Mouse (Mus musculus) right cerebral cortex, adult 18-20 months (tissue): Measurements from ENCODE around the gene Sec24d.

Source experiments
- DNase-seq: peaks from one replicate; pipeline ENCODE4 v3.0.0; 2022; ENCODE audit warnings: mixed read lengths

Sec24d gene

DNA sequence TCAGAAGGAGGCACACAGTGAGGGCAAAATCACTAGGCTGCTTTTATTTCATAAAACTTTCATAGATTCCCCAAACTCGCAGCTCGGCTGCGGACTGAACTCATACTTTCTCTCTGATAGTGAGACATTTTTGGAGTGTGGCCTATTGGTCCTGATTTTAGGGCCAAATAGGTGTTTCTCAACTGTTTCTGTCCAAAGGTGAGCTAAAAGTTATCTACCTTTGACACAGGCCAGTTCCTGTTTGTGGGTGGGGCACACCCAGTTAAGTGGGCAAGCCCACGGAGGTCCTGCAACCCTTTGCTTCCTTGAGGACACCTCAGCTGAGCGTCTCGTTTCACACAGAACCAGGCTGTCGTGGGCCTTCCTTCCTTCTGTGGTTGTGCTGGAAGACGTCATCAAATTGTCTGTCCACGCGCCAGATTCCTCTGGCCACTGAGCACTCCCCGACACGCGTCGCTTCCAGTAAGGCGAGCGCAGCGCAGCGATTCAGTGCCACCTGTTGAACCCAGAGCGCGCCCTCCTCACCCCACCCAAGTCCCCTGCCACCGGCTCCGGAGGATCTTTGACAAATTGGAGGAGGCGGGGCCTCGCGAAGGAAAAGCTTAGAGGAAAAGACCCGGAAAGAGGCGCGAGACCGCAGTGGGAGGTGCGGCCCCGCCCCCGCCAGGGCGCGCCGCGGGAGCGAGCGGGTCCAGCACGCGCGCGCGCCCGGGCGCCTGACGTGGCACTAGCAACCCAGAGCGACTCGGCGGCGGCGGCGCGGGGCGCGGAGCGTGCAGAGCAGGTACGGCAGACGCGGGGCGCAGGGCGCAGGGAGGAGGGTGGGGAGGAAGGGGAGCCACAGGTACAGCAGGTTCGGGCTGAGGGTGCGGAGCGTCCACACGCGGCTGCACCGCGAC, at the start of gene Sec24d:
Sec24d (plus strand) TSS at position 703 of the 899 bp plus-strand sequence.
- peak; percentile 82 for DNase-seq

DNA sequence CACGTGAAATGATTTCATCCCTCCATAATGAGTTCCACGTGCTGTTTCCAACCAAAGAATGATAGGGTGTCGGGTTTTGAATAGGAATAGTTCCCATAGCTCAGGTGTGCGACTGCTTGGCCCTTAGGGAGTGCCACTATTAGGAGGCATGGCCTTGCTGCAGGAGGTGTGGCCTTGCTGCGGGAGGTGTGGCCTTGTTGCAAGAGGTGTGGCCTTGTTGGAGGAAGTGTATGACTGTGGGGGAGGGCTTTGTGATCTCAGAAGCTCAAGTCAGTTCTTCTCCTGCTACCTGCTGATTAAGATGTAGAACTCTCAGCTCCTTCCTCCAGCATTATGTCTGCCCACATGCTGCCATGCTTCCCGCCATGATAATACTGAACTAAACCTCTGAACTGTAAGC, 48.6 kb upstream of the Sec24d start:
- DNase-seq, result no peak

DNA sequence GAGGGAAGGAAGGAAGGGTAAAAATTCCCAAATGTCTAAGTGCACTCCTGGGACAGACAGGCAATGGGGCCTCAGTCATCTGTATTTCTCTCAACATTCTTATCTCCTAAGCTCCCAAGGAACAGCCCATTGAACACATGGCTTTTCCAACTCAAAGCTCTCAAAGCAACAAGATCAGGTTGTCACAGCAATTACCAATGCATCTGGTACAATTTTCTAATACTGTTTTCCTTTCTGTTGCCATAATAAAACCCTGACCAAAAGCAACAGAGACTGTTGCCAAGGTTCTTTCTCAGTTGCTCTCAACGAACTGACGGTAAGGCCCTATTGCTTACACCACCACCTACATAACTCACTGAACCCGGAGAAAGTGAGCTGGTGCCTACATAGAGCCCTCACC, 40.0 kb upstream of the Sec24d start:
- DNase-seq, result no peak

DNA sequence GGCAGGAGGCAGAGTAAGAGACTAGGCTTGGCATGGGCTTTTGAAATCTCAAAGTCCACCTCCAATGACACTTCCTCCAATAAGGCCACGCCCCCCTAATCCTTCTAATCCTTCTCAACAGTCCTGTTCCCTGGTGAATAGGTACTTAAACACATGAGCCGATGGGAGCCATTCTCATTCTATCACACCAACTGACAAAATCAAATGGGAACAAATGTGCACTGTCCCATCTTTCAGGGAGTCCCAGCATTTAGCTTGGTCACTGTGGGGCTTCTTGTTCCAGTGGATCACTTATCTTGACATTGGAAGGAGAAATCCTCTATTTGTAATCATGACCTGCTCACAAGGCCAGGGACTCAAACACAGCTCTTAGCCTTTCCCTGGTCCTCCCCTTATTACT, 35.6 kb upstream of the Sec24d start:
- no peak for DNase-seq

DNA sequence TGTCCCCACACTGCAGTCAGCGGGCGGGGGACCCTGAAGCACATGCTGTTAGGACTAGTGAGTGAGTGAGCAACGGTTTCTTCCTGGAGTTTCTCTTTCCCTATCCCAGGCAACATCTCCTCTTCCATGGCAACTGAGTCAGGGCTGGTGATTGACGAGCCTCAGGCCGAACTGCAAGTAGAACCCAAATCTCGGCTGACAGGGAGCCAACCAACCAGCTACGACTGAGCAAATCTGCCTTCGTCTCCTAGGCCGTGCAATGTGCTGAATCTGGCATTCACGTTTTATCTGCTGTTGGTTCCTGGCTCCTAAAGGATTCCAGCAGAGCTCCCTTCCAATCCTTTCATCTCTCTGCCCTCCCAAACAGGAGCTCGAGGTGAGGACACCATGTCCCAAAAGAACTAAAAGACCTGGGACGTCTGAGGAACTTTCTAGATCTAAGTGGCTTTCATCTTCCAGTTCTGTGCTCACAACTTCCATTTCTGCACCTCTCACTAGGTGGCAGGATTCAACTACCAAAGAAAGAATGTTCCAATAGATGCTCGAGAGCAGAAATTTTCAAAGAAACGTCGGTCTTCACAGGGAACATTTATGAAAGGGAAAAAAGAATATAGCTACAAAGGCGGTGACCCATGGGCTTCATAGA, 32.9 kb upstream of the Sec24d start:
- DNase-seq, result peak; percentile 39

DNA sequence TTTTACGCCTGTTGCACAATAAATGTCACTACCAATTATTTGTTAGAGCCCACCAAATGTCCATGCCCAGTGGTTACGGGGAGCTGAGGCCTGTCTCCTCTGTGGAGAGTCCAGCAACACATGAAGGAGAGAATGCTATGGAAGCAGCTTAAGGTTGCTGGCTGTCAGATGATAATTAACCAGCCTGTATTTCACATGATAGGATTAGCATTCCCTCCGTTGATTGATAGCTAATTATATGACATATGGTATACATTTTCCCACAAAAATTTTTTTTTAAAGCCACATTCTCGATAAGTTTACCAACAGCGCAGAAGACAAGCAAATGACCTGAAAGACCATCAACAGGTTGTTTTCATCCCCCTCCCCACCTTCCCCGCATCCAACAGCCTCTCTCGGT, 31.8 kb upstream of the Sec24d start:
- no peak for DNase-seq

DNA sequence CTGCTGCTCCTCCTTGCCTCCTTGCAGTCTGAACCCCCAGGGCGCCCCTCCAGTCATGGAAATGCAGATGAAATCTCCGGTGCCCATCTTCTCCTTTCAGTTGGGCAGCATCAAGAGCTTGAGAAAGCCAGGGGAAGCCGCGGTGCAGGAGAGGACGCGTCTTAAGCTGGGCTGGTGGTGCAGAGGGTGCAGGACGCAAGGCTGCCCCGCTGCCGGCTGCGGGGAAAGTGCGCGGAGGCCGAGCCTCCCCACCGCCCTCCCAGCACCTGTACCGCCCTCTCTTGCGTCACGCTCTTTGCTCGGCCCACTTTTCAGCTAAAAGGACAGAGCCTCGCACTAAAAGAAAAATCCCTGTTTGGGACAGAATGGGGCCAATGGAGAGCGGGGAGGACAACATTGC, 31.3 kb upstream of the Sec24d start, which contains the start of gene Synpo2:
Synpo2 (minus strand) TSS at position 229 of the 400 bp plus-strand sequence.
- DNase-seq, result peak; percentile 62

DNA sequence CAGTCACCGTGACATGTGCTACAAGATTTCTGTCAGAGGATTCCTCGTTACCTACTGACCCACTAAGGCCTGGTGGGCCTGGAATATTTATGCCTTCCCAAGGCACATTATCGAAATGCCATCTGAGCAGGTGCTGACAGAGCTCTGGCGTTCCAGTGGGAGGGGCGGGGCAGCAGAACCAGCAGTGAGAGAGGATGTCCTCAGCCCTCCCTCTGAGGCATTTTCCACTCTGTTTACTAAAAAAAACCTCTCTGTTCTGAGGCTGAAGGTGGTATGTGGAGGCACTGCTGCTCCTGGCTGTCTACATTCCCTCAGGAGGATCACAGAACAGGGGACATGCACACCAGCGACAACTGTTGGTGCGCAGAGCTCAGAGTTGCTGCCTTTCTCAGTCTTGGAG, 30.2 kb upstream of the Sec24d start:
- no peak for DNase-seq

DNA sequence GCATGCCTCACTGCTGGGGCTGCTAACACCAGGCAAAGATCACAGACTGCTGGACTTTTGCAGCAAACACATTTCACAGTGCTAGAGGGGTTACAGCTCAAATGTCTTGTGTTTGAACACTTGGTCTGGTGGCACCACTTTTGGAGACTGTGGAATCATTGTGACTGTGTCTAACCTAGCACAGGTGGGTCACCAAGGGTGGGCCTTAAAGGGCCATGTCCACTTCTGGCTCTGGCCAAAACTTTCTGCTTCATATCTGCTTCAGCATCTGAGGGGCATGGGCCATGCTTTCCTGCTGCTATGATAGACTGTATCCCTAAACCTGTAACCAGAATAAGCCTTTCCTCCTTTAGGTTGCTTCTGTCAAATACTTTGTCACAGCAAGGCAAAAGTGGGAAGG, 29.8 kb upstream of the Sec24d start:
- no peak for DNase-seq

DNA sequence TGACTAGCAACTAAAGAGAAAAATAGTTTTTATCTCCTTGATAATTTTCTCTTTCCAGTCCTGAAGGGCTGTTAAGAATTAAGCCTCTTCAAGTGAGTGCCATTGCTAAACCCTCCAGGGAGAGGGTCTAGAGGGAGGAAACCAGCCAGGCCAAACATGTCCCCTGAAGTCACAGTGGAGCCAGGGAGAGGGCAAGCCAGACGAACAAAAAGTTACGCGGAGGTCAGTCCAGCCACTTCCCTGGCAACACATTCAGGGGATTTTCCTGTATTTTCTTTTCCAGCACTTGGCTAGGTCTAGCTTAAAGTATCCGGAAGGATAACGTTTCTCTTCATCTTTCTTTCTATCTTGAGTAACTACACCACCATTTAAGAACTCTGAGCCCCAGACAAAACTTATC, 22.9 kb upstream of the Sec24d start:
- no peak for DNase-seq

DNA sequence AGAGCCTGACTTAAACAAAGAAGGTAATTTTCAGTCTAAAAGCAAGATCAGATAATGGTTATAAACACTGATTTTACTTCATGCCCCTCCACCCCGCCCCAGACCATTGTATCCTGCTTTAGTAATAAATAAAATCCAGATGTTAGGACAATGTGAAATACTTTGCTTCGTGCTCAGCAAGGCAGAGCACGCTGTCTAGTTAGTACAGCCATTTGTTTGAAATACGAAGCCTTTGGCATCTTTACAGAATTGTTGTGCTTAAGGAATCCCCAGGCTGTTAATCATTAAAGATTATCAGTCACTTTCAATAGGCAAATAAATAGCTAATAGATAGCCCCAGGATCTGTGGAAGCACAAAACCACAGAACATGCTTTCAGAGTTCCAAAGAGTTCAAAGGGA, 21.6 kb upstream of the Sec24d start:
- DNase-seq, result no peak

DNA sequence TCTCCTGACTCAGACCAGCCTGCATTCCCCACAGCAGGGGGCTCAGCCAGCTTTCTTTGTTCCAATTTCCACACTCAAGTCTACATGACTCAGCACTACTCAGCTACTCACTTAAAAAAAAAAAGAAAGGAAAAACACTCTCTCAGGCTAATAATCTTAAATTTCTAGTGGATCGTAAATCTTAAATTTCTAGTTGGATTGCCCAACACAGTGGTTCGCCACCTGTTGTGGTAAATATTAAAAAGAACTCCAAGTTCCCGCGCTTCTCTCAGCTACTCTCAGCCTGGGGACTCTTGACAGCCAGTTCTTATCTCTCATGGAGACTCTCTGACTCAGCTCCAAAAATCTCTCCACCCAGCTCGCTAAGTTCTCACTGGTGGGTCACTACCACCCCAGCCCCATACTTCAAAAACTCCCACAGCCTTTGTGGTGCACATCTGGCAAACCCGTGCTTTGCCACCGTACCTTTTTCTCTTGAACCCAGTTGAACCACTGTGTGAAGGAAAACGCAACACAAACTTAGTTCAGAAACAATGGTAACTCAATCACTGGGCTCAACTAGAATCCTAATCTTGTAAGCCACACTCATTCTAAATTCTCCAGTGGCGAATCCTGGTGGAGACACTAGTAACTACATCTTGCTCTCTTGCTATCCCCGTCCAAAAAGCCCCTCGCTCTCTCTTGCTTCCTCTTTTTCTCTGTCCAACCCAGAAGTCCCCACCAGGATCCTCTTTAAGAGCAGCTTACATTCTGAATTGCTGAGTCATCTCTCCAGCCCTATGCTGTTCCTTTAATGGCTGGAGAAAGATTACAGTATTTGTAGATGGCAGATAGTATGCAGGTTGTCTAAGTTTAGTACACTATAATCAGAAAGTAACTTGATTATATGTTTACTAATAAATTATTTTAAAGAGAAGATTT, 10.8 kb upstream of the Sec24d start:
- no peak for DNase-seq

DNA sequence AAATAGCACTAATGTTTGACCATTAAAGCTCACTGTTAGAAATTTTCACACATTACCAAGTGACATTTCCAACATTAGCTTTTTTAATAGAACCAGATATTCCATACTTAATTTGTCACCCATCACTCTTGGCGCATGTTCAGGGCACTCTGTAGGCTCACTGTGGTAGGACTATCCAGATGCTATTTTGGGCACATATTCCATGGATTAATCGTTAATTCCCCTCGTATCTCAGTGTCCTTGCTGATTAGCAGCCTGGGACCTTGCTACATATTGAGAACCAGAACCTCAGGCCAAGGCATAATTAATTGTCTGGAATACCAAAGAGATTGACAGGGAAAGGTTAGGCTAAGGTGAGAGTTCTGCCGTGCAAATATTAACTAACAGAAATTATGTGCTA, 8.5 kb upstream of the Sec24d start:
- DNase-seq, result no peak

DNA sequence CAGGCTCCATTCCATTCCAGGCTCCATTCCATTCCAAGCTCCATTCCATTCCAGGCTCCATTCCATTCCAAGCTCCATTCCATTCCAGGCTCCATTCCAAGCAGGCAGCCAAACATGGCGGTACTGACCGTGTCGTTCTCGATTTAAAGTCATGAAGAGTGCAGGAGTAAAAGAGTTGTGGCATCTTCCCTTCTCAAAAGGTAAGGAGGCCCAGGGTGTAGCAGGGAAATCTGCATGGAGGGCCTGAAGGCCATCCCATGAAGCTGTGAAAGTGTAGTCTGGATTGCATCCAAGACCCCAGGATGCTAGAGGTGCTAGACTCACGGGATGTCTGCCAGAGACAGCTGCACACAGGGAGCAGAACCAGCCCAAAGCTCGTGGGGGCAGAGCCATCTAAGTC, 2.5 kb upstream of the Sec24d start:
- DNase-seq, result no peak

DNA sequence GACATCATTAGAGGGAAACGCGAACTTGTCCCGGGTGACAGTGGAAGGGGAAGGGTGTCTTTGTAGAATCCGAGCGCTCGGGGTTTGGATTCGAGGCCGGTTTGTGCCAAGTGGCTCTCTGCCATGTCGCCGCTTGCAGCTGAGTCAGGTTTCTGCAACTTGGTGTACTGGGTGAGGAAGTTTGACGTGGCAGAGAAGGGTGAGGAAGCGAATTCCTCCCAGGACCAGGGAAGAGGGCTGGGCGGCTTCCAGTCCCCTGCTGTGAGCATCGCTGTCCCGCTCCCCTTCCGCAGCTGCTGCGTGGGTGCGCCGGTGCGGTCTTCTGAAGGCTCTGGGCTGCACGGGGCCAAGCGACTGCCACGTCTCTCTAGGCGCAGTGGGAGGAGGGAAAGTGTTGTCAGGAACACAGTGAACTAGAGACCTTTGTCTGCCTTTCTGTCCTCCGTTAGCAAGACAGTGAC, 516 bp downstream of the Sec24d start:
- peak; percentile 73 for DNase-seq

DNA sequence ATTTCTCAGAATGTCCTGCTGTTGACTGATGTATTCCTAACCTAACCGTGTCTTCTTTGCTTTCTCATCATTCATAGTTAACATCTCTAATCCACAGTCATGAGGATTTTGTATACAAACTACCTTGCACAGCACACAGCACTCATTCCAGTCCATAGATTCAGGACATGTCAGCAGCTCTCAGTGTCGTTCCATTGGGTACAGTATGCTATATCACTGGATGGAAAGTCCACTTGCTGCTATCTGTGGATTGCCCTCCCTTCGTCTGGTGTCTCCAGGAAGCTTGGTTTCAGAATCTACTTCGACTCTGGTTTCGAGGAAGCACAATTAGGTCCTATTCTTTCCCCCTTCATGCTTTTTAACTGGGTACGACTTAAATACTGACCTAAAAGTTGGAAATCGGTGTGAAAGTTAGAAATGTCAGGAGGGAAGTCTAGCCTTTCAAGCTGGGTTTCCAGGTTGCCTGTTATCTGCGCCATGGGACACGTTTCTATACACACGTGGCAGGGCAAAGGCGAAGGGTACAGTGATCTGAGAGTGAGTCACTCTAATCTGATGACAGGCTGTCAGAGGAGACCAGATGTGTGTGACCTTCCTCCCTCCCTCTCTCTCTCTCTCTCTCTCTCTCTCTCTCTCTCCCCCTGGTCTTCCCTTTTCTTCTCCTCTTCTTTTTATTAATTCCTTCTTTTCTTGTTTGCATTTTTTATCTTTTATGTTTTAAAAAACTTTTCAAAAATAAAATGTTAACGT, 15.8 kb downstream of the Sec24d start:
- DNase-seq, result no peak

DNA sequence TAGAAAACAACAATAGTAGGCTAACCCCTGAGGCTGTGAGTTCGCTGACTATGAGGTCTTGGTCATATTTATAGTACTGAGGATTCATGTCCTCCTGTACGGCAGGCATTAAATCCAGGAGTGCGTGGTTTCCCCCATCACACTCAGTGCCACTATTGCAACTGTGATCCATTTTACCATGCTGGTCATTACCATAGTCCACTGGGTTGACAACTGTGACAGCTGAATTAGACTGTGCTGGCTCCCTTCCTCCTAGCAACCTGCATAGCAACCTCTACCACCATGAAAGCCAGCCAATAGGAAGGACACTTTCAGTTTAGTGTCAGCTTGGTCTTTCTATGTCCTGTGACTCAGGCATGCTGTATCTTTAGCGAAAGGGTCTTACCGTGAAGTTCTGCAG, 17.0 kb downstream of the Sec24d start:
- DNase-seq, result no peak

DNA sequence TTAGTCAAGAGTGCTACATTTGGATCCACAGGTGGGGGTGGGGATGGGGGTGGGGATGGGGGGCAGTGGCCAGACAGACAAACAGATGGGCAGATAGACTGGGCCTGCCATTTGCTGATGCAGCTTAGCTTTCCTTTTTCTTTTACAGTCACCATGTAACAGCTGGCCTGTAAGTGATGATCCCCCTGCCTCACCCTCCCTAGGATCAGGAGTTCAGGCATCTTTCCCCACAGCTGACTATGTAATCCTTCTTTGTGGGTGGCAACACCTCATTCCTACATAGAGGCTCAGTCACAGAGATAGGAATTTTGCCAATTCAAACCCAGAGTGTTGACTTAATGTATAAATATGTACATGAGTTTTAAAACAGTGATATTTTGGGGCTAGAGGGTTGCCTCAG, 18.4 kb downstream of the Sec24d start:
- no peak for DNase-seq

DNA sequence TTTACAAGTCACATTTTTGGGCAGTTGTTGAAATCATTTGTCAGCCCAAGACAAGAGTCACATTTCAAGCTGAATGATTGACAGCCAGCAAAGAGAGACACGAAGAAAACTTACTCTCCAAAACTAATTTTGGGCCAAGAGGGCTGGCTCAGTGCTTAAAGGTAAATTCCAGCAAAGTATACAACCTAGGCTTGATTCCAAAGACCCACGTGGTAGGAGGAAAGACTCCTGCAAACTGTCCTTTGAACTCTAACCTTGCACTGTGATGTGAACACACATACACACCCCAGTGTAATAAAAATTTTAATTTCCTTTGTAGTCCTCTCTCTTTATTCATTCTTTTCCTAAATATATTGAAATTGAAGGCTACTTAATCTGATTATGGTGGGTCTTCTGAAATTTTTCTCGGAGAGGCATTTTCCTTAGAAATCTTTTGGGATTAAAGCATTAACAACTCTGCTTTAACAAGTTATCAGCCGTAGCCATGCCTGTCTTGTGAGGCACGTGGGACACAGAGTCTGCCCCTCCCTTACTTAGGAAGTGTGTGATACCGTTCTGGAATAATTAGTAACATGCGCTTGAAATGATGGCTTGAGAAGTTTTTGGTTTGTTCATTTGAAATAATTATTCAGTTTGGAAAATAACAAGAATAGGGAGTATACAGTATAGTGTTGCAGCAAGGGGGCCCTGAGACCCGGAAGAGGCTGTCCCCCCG, 21.8 kb downstream of the Sec24d start:
- no peak for DNase-seq

DNA sequence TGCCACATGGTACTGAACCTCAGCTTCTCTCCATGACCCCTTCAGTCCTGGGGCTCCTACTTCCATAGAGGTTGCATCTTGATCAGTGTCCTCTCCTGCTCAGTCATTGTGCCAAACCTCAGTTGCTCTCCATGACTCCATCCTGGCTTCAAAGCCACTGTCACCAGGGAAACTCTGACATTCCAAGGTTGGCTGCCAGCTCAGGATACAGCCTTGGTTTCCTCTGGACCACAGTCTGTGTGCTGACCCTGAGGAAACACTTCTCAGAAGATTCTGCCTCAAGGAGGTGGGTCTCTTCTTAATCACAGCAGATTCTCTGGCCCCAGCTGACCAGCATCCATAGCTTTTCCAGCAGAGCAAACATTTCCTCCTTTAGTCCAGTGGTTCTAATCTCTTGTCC, 24.4 kb downstream of the Sec24d start:
- DNase-seq, result no peak

DNA sequence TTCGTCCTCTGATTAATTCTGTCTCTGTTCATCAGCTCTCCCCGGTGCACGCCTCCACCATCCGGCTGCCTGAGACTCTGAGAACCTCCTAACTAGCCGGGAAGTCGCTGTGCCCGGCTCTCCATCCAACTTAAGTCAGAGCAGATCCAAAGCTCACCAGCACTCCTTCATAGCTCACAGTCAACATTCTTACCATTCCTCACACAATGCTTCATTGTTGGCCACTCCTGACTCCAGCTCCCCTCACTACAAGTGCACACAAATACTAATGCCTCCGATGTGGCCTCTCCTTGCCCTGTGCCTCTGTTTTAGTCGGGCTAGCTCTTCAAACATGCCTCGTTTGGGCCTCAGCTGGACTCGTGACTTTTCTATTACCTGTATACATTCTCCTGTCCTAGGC, 29.4 kb downstream of the Sec24d start:
- no peak for DNase-seq

DNA sequence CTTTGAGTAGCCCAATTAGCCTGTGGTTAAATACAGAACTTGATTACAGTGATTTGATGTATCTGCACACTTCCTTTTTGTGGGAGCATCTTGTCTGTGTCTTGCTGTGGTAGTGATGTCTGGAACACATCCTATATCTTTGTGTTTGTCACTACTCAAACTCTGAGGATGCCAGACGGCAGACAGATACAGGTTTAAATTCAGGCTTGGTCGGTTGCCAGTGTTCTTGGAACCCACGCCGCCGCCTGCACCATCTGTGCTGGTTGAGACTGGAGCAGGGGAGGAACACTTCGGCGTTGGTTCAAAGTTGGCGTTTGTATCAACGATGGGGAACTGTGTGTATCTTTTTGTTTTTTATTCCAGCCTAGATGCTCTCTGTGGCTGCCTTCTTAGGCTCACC, 31.0 kb downstream of the Sec24d start:
- peak; percentile 93 for DNase-seq
